Mouse (Mus musculus): ENCODE measurements around the gene Pold4. TPM values are rescaled to one million over a fixed set of nuclear protein-coding genes. Genes with fewer than 3 reads are reported as not detected.

The Pold4 gene
- polyA plus RNA-seq, 1 experiment from 2014 or later: 21.1 TPM

DNA sequence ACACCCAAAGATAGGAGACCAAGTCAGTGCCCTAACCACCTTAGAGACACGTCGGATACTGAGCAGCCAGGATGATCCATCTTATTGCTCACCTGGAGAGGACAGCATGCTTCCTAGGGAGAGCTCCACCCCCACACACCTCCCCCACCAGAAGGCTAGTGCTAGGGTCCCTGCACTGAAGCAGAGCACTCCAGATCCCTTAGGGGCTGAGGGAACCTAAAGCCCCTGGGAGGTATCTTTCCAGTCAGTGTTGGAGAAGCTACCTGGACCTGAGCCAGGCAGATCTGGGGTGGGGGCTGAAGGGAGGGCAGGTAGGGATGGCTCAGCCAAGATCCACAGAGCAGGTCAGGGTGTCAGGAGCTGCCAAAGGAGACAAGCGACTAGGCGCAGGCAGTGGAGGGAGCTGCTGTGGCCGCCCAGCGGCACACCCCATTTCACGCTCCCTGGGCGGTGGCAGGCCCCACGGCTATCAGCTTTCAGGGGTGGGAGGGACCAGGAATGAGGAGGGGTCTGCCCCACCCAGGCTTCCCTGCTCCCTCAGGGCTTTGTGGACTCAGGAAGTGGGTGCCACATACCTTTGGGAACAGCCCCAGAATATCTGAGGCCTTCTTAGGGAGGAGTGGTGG is 2.1 kb upstream of the Pold4 start:
- no peaks in the 10 kb centered on the region for H3K36me3 ChIP-seq (ENCODE audit: control insufficient read depth, insufficient read depth, low read length)
- no peaks in the 10 kb centered on the region for H3K9me3 ChIP-seq (ENCODE audit: control insufficient read depth, low read length)
- 39% methylated on average over 9 of the region's 9 CpGs for WGBS

DNA sequence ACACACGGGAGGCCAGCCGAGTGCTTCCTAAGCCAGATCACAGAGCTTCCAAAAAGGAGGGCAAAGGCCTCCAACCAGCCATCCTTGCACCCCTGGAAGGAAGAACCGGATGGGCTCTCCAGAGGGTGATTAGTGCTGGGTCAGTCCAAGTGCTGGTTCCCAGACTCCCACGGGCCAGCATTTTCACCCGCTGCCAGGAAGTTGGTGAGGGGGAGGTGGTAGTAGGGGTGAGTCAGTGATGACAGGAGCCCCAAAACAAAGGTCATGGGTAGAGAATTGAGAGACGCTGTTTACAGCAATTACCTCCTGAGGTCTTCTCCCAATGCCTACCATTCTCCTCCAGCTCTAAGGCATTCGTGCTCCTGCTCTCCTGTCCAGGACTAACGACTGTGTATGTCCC is 1.3 kb upstream of the Pold4 start:
- Histone ChIP-seq H3K36me3 (ENCODE audit: control insufficient read depth, insufficient read depth, low read length) (no peaks in the 10 kb centered on the region), H3K4me2 (ENCODE audit: low read depth, low read length) (no peak overlapping the region), H3K4me3 (ENCODE audit: low read depth, low read length) (no peak overlapping the region), H3K4me1 (ENCODE audit: control insufficient read depth, insufficient read depth, low read length) (peaks cover 8% of the 10 kb centered on the region), H3K27ac (ENCODE audit: low read depth, low read length) (no peak overlapping the region), H3K27me3 (ENCODE audit: control insufficient read depth, insufficient read depth, low read length) (no peaks in the 10 kb centered on the region), H3K9me3 (ENCODE audit: control insufficient read depth, low read length) (no peaks in the 10 kb centered on the region), H3K9ac (replicated peaks; ENCODE audit: low read depth, low read length) (no peak overlapping the region)
- ATAC-seq (ENCODE audit: low read depth): no peak
- 75% methylated on average over 8 of the region's 8 CpGs for WGBS

More for the DNA sequence above, 2.1 kb upstream of the Pold4 start:
- Histone ChIP-seq H3K9ac (replicated peaks; ENCODE audit: low read depth, low read length) (no peak overlapping the region), H3K4me2 (ENCODE audit: low read depth, low read length) (no peak overlapping the region), H3K27ac (ENCODE audit: low read depth, low read length) (no peak overlapping the region), H3K4me3 (ENCODE audit: low read depth, low read length) (no peak overlapping the region), H3K27me3 (ENCODE audit: control insufficient read depth, insufficient read depth, low read length) (no peaks in the 10 kb centered on the region), H3K4me1 (ENCODE audit: control insufficient read depth, insufficient read depth, low read length) (peaks cover 8% of the 10 kb centered on the region)
- ATAC-seq (ENCODE audit: low read depth): no peak

DNA sequence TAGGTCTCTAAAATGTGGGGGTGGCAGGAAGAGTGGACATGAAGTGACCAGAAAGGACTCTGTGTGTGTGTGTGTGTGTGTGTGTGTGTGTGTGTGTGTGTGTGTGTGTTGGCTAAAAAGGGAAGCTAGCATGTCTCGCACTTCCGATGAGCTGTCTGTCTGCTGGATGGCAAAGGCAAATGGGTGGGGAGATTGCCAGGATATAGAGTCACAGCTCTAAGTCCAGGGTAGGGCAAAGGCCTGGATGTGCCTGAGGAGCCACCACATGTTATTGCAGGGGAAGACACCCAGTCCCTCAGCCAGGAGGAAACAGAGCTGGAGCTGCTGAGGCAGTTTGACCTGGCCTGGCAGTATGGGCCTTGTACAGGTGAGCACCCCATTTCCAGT is 480 bp downstream of the Pold4 start:
- H3K27me3 ChIP-seq (ENCODE audit: control insufficient read depth, insufficient read depth, low read length): no peaks in the 10 kb centered on the region
- no peak for ATAC-seq (ENCODE audit: low read depth)
- 52% methylated on average over 2 of the region's 2 CpGs for WGBS

DNA sequence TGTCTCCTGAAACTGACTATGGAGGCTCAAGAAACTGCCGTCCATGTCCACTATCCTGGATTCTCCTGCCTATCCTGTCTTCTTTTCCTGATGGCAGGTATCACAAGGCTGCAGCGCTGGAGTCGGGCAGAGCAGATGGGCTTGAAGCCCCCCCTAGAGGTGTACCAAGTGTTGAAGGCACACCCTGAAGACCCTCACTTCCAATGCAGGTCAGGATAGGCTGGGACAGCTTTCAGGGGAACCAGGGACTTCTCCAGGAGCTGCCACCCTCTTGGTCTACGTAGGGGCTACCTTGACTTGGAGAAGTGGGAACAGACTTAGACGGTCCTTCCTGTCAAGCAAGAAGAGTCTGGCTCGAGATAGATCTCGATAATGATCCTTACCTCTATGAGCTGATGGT is 952 bp downstream of the Pold4 start:
- Histone ChIP-seq H3K27ac (ENCODE audit: low read depth, low read length) (no peak overlapping the region), H3K4me2 (ENCODE audit: low read depth, low read length) (peak overlapping the region; percentile 83; the same call in 1 of the 2 replicates), H3K27me3 (ENCODE audit: control insufficient read depth, insufficient read depth, low read length) (no peaks in the 10 kb centered on the region), H3K36me3 (ENCODE audit: control insufficient read depth, insufficient read depth, low read length) (no peaks in the 10 kb centered on the region), H3K9me3 (ENCODE audit: control insufficient read depth, low read length) (no peaks in the 10 kb centered on the region), H3K4me1 (ENCODE audit: control insufficient read depth, insufficient read depth, low read length) (peaks cover 8% of the 10 kb centered on the region), H3K4me3 (ENCODE audit: low read depth, low read length) (no peak overlapping the region; the same call in 1 of the 2 replicates), H3K9ac (replicated peaks; ENCODE audit: low read depth, low read length) (no peak overlapping the region)
- WGBS: 85% methylated on average over 7 of the region's 7 CpGs
- ATAC-seq (ENCODE audit: low read depth): no peak

More for the DNA sequence above, 480 bp downstream of the Pold4 start:
- H3K27ac ChIP-seq (ENCODE audit: low read depth, low read length): peak overlapping the region; percentile 72
- peak overlapping the region; percentile 83 for H3K4me2 ChIP-seq (ENCODE audit: low read depth, low read length)
- H3K4me3 ChIP-seq (ENCODE audit: low read depth, low read length): peak overlapping the region; percentile 50
- H3K9ac ChIP-seq (replicated peaks; ENCODE audit: low read depth, low read length): peak overlapping the region; percentile 71
- no peaks in the 10 kb centered on the region for H3K36me3 ChIP-seq (ENCODE audit: control insufficient read depth, insufficient read depth, low read length)
- H3K9me3 ChIP-seq (ENCODE audit: control insufficient read depth, low read length): no peaks in the 10 kb centered on the region
- peaks cover 8% of the 10 kb centered on the region for H3K4me1 ChIP-seq (ENCODE audit: control insufficient read depth, insufficient read depth, low read length)

DNA sequence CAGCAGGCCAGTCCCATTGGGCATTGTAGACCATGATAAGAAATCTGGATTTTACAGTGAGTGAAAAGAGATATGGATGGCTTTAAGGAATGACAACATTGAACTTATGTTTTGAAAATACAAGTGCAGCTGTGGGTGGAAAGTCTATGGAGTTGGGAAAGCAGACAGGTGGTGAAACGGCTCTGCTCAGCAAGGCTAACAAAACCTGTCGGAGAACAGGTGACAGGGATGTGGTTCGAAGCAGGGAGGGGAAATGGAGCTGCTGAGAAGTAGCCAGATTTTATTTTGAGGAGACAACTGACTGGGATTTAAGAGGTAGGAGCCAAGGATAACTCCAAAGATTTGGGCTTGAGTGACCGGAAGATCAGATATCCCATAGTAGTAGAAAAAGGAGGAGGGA is 2.8 kb downstream of the Pold4 start:
- no peak overlapping the region for H3K4me3 ChIP-seq (ENCODE audit: low read depth, low read length)
- 79% methylated on average over 4 of the region's 4 CpGs for WGBS
- H3K27ac ChIP-seq (ENCODE audit: low read depth, low read length): no peak overlapping the region
- peaks cover 8% of the 10 kb centered on the region for H3K4me1 ChIP-seq (ENCODE audit: control insufficient read depth, insufficient read depth, low read length)
- H3K4me2 ChIP-seq (ENCODE audit: low read depth, low read length): no peak overlapping the region
- no peak for ATAC-seq (ENCODE audit: low read depth)
- H3K9ac ChIP-seq (replicated peaks; ENCODE audit: low read depth, low read length): no peak overlapping the region
- no peaks in the 10 kb centered on the region for H3K9me3 ChIP-seq (ENCODE audit: control insufficient read depth, low read length)
- H3K27me3 ChIP-seq (ENCODE audit: control insufficient read depth, insufficient read depth, low read length): no peaks in the 10 kb centered on the region
- no peaks in the 10 kb centered on the region for H3K36me3 ChIP-seq (ENCODE audit: control insufficient read depth, insufficient read depth, low read length)

DNA sequence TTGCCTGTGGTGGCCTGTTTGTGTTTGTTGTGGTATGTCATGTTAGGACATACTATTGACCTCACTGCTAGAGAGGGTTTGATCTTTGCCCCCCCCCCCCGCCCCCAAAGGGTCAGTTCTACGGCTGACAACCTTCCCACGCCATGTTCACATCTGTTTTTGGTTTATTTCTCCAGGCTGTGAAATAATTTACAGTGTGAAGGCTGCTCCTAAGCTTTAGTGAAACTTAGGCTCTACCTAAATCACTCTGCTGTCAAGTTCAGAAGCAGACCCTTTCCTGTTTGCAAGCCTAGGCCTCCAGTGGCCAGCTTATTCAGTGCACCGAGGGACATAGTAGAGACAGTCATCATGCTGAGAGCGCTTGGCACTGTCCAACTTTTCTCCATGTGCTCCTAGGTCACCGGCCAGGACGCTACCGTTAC is 8.6 kb downstream of the Pold4 start:
- Histone ChIP-seq H3K27me3 (ENCODE audit: control insufficient read depth, insufficient read depth, low read length) (no peaks in the 10 kb centered on the region), H3K27ac (ENCODE audit: low read depth, low read length) (no peak overlapping the region), H3K9ac (replicated peaks; ENCODE audit: low read depth, low read length) (no peak overlapping the region), H3K4me3 (ENCODE audit: low read depth, low read length) (no peak overlapping the region), H3K9me3 (ENCODE audit: control insufficient read depth, low read length) (no peaks in the 10 kb centered on the region), H3K4me2 (ENCODE audit: low read depth, low read length) (no peak overlapping the region), H3K4me1 (ENCODE audit: control insufficient read depth, insufficient read depth, low read length) (no peaks in the 10 kb centered on the region), H3K36me3 (ENCODE audit: control insufficient read depth, insufficient read depth, low read length) (no peaks in the 10 kb centered on the region)
- ATAC-seq (ENCODE audit: low read depth): no peak
- WGBS: 71% methylated on average over 8 of the region's 8 CpGs

DNA sequence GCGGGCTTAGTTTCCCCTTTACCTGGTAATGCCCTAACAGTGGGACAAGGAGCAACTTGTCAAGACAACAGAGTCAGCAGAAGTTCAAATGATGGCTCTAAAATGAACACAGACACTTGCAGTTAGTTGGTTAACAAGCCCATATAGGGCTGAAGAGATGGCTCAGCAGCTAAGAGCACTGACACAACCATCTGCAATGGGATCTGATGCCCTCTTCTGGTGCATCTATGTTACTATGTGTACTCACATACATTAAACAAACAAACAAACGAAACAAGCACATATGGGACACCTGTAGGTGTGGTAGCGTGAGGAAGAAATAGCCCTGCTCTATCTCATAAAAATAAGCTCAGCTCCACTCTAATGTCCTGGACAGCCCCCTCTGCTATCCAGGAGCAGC is 10.7 kb downstream of the Pold4 start:
- ATAC-seq (ENCODE audit: low read depth): no peak
- 67% methylated on average over 3 of the region's 3 CpGs for WGBS

DNA sequence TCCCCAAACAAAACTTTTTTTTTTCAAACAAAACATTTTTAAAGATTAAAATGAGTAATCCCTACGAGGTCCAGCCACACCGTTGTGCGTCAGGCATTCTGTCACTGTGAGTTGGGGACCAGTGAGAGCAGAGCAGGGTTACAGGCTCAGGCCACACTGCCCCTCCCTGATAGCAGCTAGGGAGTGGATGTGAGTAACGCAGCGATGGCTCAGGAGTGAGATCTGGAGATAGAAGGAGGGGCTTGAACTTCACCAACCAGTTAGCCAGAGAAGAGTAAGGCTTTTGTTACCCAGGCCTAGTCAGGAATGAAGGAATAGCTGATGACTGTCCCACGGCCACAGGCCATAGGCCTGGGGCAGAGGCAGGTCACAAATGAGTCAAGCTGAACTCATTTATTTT is 13.1 kb downstream of the Pold4 start:
- WGBS: 81% methylated on average over 6 of the region's 6 CpGs

More for the DNA sequence above, 10.7 kb downstream of the Pold4 start:
- no peak overlapping the region for H3K4me3 ChIP-seq (ENCODE audit: low read depth, low read length)
- H3K27me3 ChIP-seq (ENCODE audit: control insufficient read depth, insufficient read depth, low read length): no peaks in the 10 kb centered on the region
- H3K9ac ChIP-seq (replicated peaks; ENCODE audit: low read depth, low read length): no peak overlapping the region
- no peak overlapping the region for H3K27ac ChIP-seq (ENCODE audit: low read depth, low read length)
- no peaks in the 10 kb centered on the region for H3K36me3 ChIP-seq (ENCODE audit: control insufficient read depth, insufficient read depth, low read length)
- H3K4me1 ChIP-seq (ENCODE audit: control insufficient read depth, insufficient read depth, low read length): no peaks in the 10 kb centered on the region
- no peak overlapping the region for H3K4me2 ChIP-seq (ENCODE audit: low read depth, low read length)
- H3K9me3 ChIP-seq (ENCODE audit: control insufficient read depth, low read length): no peaks in the 10 kb centered on the region

DNA sequence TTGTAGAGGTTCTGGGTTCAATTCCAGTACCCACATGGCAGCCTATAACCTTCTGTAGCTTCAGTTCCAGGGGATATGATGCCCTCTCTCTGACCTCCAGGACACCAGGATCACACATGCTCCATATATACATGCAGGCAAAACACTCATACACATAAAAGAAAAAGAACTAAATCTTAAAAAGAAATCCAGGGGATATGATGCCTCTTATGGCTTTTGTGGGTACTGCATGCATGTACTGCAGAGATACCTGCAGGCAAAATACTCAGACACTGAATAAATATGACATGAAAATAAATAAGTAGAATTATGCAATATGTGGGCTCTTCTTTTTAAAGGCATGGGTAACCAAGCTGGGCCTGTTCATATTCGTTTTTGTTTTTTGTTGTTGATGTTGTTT is 15.3 kb downstream of the Pold4 start:
- Histone ChIP-seq H3K27ac (ENCODE audit: low read depth, low read length) (no peak overlapping the region), H3K27me3 (ENCODE audit: control insufficient read depth, insufficient read depth, low read length) (no peaks in the 10 kb centered on the region), H3K36me3 (ENCODE audit: control insufficient read depth, insufficient read depth, low read length) (no peaks in the 10 kb centered on the region), H3K9me3 (ENCODE audit: control insufficient read depth, low read length) (no peaks in the 10 kb centered on the region), H3K9ac (replicated peaks; ENCODE audit: low read depth, low read length) (no peak overlapping the region), H3K4me2 (ENCODE audit: low read depth, low read length) (no peak overlapping the region), H3K4me1 (ENCODE audit: control insufficient read depth, insufficient read depth, low read length) (no peaks in the 10 kb centered on the region), H3K4me3 (ENCODE audit: low read depth, low read length) (no peak overlapping the region)
- 57% methylated on average over 1 of the region's 1 CpGs for WGBS
- no peak for ATAC-seq (ENCODE audit: low read depth)

More for the DNA sequence above, 13.1 kb downstream of the Pold4 start:
- Histone ChIP-seq H3K27me3 (ENCODE audit: control insufficient read depth, insufficient read depth, low read length) (no peaks in the 10 kb centered on the region), H3K9ac (replicated peaks; ENCODE audit: low read depth, low read length) (no peak overlapping the region), H3K27ac (ENCODE audit: low read depth, low read length) (no peak overlapping the region), H3K4me2 (ENCODE audit: low read depth, low read length) (no peak overlapping the region), H3K9me3 (ENCODE audit: control insufficient read depth, low read length) (no peaks in the 10 kb centered on the region), H3K36me3 (ENCODE audit: control insufficient read depth, insufficient read depth, low read length) (no peaks in the 10 kb centered on the region), H3K4me1 (ENCODE audit: control insufficient read depth, insufficient read depth, low read length) (no peaks in the 10 kb centered on the region), H3K4me3 (ENCODE audit: low read depth, low read length) (no peak overlapping the region)
- ATAC-seq (ENCODE audit: low read depth): no peak
